Mouse (Mus musculus): ENCODE data around the gene Unc45b. TPM values are rescaled to one million over a fixed set of nuclear protein-coding genes. Genes with fewer than 3 reads are reported as not detected.
"Not testable (repeated sequence)": the region's sequence is repeated elsewhere in the genome, so short reads cannot be mapped to it uniquely, and the experiment has no call there.

Gene Unc45b
- total RNA-seq, 2 experiments from 2014 or later: 2.9 to 4.3 TPM

GRCm38 (mm10) chr11:82889524-82890341 lies 20.6 kb upstream of the Unc45b start:
- DNase-seq (ENCODE audit: low spot score in 2 of 2): no peak
- intact Hi-C loops (cut with DNase I): loop anchor here (1.0 to 10.0 kb wide), 6 partner anchors 132 to 907 kb away; partner anchors contain the start of gene Tmem132e

- intact Hi-C loops (cut with DNase I): loop anchor here (5.0 kb wide), 3 partner anchors 278 to 908 kb away; no protein-coding TSS in a partner anchor
Measured at GRCm38 (mm10) chr11:82890342-82890762, 20.0 kb upstream of the Unc45b start, which contains the start of gene Rad51d. TSS of gene Rad51d (minus strand) at chr11:82890614.

GRCm38 (mm10) chr11:82891936-82892335 lies 18.4 kb upstream of the Unc45b start, which contains the start of gene Fndc8:
TSS of gene Fndc8 (plus strand) at chr11:82892124.
- DNase-seq (ENCODE audit: low spot score in 2 of 2): no peak
- intact Hi-C loops (cut with DNase I): loop anchor here (5.0 kb wide), 3 partner anchors 280 to 910 kb away; no protein-coding TSS in a partner anchor

More at GRCm38 (mm10) chr11:82890342-82890762, 20.0 kb upstream of the Unc45b start, which contains the start of gene Rad51d:
- DNase-seq (ENCODE audit: low spot score in 2 of 2): peak; percentile 90 to 94

- intact Hi-C loops (cut with DNase I): no loop called here
Measured at GRCm38 (mm10) chr11:82897478-82897877, 12.9 kb upstream of the Unc45b start.

GRCm38 (mm10) chr11:82899720-82900119 lies 10.6 kb upstream of the Unc45b start:
- intact Hi-C loops (cut with DNase I): no loop called here
- DNase-seq (ENCODE audit: low spot score in 2 of 2): no peak

More at GRCm38 (mm10) chr11:82897478-82897877, 12.9 kb upstream of the Unc45b start:
- no peak for DNase-seq (ENCODE audit: low spot score in 2 of 2)

GRCm38 (mm10) chr11:82901606-82902310 lies 8.6 kb upstream of the Unc45b start:
- DNase-seq (ENCODE audit: low spot score in 2 of 2): no peak
- intact Hi-C loops (cut with DNase I): no loop called here

GRCm38 (mm10) chr11:82904952-82905351 lies 5.4 kb upstream of the Unc45b start:
- DNase-seq (ENCODE audit: low spot score in 2 of 2): no peak
- intact Hi-C loops (cut with DNase I): no loop called here

- DNase-seq (ENCODE audit: low spot score in 2 of 2): no peak
- intact Hi-C loops (cut with DNase I): no loop called here
Measured at GRCm38 (mm10) chr11:82905816-82906215, 4.5 kb upstream of the Unc45b start.

GRCm38 (mm10) chr11:82907651-82908607 lies 2.4 kb upstream of the Unc45b start, which contains the start of gene Nle1:
TSS of gene Nle1 (minus strand) at chr11:82908411.
- intact Hi-C loops (cut with DNase I): no loop called here
- DNase-seq (ENCODE audit: low spot score in 2 of 2): peak; percentile 92 to 95

- intact Hi-C loops (cut with DNase I): no loop called here
- DNase-seq (ENCODE audit: low spot score in 2 of 2): no peak
Measured at GRCm38 (mm10) chr11:82908608-82908989, 1.8 kb upstream of the Unc45b start.

GRCm38 (mm10) chr11:82910679-82911389 lies 484 bp downstream of the Unc45b start:
- no peak for DNase-seq (ENCODE audit: low spot score in 2 of 2)
- intact Hi-C loops (cut with DNase I): no loop called here

- peak; percentile 62 to 84 for DNase-seq (ENCODE audit: low spot score in 2 of 2)
- intact Hi-C loops (cut with DNase I): loop anchor here (2.0 to 5.0 kb wide), 2 partner anchors 274 to 347 kb away; no protein-coding TSS in a partner anchor
Measured at GRCm38 (mm10) chr11:82914711-82915352, 4.5 kb downstream of the Unc45b start.

GRCm38 (mm10) chr11:82920768-82921167 lies 10.4 kb downstream of the Unc45b start:
- no peak for DNase-seq (ENCODE audit: low spot score in 2 of 2)
- intact Hi-C loops (cut with DNase I): no loop called here

- no peak for DNase-seq (ENCODE audit: low spot score in 2 of 2)
- intact Hi-C loops (cut with DNase I): no loop called here
Measured at GRCm38 (mm10) chr11:82921691-82922090, 11.3 kb downstream of the Unc45b start.

- intact Hi-C loops (cut with DNase I); DNase-seq (ENCODE audit: low spot score in 2 of 2): not testable (repeated sequence)
Measured at GRCm38 (mm10) chr11:82923910-82924309, 13.6 kb downstream of the Unc45b start.

- DNase-seq (ENCODE audit: low spot score in 2 of 2): no peak
- intact Hi-C loops (cut with DNase I): no loop called here
Measured at GRCm38 (mm10) chr11:82928897-82929632, 18.7 kb downstream of the Unc45b start.

GRCm38 (mm10) chr11:82929633-82929950 lies 19.2 kb downstream of the Unc45b start:
- no peak for DNase-seq (ENCODE audit: low spot score in 2 of 2)
- intact Hi-C loops (cut with DNase I): no loop called here

Data from left cerebral cortex, postnatal 14 days (tissue).